Mouse (Mus musculus) erythroblast, embryonic 14.5 days (primary cell): Measurements from ENCODE around the gene Dnajc8.

Experiments
- GATA1 ChIP-seq: IDR thresholded peaks from 2 replicates; pipeline ENCODE4 v1.6.1; 2012; ENCODE audit warnings: low read length, inconsistent platforms, mixed read lengths
- TAL1 ChIP-seq: IDR thresholded peaks from 3 replicates; pipeline ENCODE4 v1.6.1; 2012; ENCODE audit warnings: low read length, inconsistent platforms, mixed read lengths

DNA sequence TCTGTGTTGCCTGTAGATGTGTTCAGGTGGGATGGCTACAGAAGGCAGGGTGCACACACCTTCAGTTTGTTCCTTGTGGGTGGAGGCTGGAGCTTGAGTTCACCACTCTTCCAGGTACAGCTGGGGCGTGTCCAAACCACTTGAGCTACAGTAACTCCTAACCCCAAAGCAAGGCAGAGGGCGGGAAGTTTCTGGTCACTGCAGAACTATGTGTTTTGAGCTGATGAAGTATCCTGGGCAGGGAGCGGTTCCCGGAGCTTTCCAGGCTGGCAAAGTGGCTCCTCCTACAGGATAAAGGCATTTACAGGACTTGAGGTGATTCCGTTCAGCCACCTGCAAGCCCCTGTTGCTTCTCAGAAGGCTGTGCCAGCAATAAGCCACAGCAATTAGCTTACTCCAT lies 18.9 kb downstream of the Dnajc8 start:
- no peak for TF ChIP-seq GATA1
- TF ChIP-seq TAL1: no peak
